Mouse (Mus musculus) midbrain, embryonic 10.5 days (tissue): ENCODE measurements at regions not wholly inside any gene's neighbourhood (a gene's known extent, or its start where the extent isn't known, plus 50 kb on each side); places are given as distances from the start of the nearest gene placed in this dataset.

ENCODE experiments used
- DNase-seq: peaks from one replicate; pipeline ENCODE4 v3.0.0-alpha.2; 2017; ENCODE audit warnings: low spot score
- H3K27ac ChIP-seq: fragments of 300-500 bp; sonication (generic); replicated peaks from 2 replicates; pipeline ENCODE4 v1.5.1; 2016; ENCODE audit warnings: mild to moderate bottlenecking
- H3K27me3 ChIP-seq: fragments of 300-500 bp; sonication (generic); 2 replicates; pipeline ENCODE4 v1.6.1; 2016; ENCODE audit warnings: low read depth, mild to moderate bottlenecking; ENCODE audit not compliant: poor library complexity, severe bottlenecking
- H3K36me3 ChIP-seq: fragments of 300-500 bp; sonication (generic); 2 replicates; pipeline ENCODE4 v1.6.1; 2016; ENCODE audit warnings: mild to moderate bottlenecking, moderate library complexity
- H3K4me1 ChIP-seq: fragments of 300-500 bp; sonication (generic); 2 replicates; pipeline ENCODE4 v1.6.1; 2016
- H3K4me3 ChIP-seq: fragments of 300-500 bp; sonication (generic); 2 replicates; pipeline ENCODE4 v1.5.1; 2016; ENCODE audit warnings: mild to moderate bottlenecking, moderate library complexity
- H3K9me3 ChIP-seq: fragments of 300-500 bp; sonication (generic); replicated peaks from 2 replicates; pipeline ENCODE4 v1.6.1; 2016; ENCODE audit warnings: mild to moderate bottlenecking
- WGBS: fragments of 180-500 bp; shearing (Covaris S2); methylation state at CpG from one replicate; pipeline ENCODE4 v1.1.7; 2016; 5-methylcytosine and 5-hydroxymethylcytosine counted together

GRCm38 (mm10) chr7:98768460-98768859 is 65.6 kb downstream of the Thap12 start:
- Histone ChIP-seq H3K4me3 (no peak overlapping the region), H3K27ac (no peak overlapping the region), H3K9me3 (no peaks in the 10 kb centered on the region), H3K27me3 (peaks cover 16% of the 10 kb centered on the region), H3K36me3 (no peaks in the 10 kb centered on the region), H3K4me1 (peaks cover 34% of the 10 kb centered on the region)
- no peak for DNase-seq
- WGBS, result 87% methylated on average over 2 of the region's 2 CpGs

- WGBS, result 90% methylated on average over 1 of the region's 1 CpGs
Observed at GRCm38 (mm10) chr7:98769111-98769734, 65.7 kb upstream of the Wnt11 start.

GRCm38 (mm10) chr7:98770257-98770890 is 64.5 kb upstream of the Wnt11 start:
- no peak overlapping the region for H3K4me3 ChIP-seq
- no peaks in the 10 kb centered on the region for H3K36me3 ChIP-seq
- peak overlapping the region; percentile 67 for H3K27ac ChIP-seq
- peak; percentile 22 for DNase-seq
- peaks cover 28% of the 10 kb centered on the region for H3K4me1 ChIP-seq
- WGBS, result 7% methylated on average over 8 of the region's 8 CpGs
- peaks cover 16% of the 10 kb centered on the region for H3K27me3 ChIP-seq
- no peaks in the 10 kb centered on the region for H3K9me3 ChIP-seq

More at GRCm38 (mm10) chr7:98769111-98769734, 65.7 kb upstream of the Wnt11 start:
- H3K4me3 ChIP-seq, result no peak overlapping the region
- H3K9me3 ChIP-seq, result no peaks in the 10 kb centered on the region
- peaks cover 16% of the 10 kb centered on the region for H3K27me3 ChIP-seq
- DNase-seq, result no peak
- H3K36me3 ChIP-seq, result no peaks in the 10 kb centered on the region
- H3K4me1 ChIP-seq, result peaks cover 32% of the 10 kb centered on the region
- H3K27ac ChIP-seq, result peak overlapping the region; percentile 23; the same call in 1 of the 2 replicates

- no peaks in the 10 kb centered on the region for H3K36me3 ChIP-seq
- DNase-seq, result no peak
- H3K27ac ChIP-seq, result peak overlapping the region; percentile 67
- H3K4me3 ChIP-seq, result no peak overlapping the region
- peaks cover 16% of the 10 kb centered on the region for H3K27me3 ChIP-seq
- peaks cover 28% of the 10 kb centered on the region for H3K4me1 ChIP-seq
- WGBS, result 52% methylated on average over 7 of the region's 7 CpGs
- H3K9me3 ChIP-seq, result no peaks in the 10 kb centered on the region
Observed at GRCm38 (mm10) chr7:98771134-98771775, 63.7 kb upstream of the Wnt11 start.

GRCm38 (mm10) chr7:98774597-98774996 is 60.3 kb upstream of the Wnt11 start:
- H3K9me3 ChIP-seq, result no peaks in the 10 kb centered on the region
- H3K4me1 ChIP-seq, result peaks cover 30% of the 10 kb centered on the region
- WGBS, result 47% methylated on average over 4 of the region's 4 CpGs
- H3K4me3 ChIP-seq, result no peak overlapping the region
- no peaks in the 10 kb centered on the region for H3K36me3 ChIP-seq
- no peak for DNase-seq
- peaks cover 19% of the 10 kb centered on the region for H3K27me3 ChIP-seq
- H3K27ac ChIP-seq, result no peak overlapping the region

GRCm38 (mm10) chr7:98775031-98775430 is 59.9 kb upstream of the Wnt11 start:
- no peak for DNase-seq
- H3K27me3 ChIP-seq, result peaks cover 19% of the 10 kb centered on the region
- no peak overlapping the region for H3K4me3 ChIP-seq
- H3K4me1 ChIP-seq, result peaks cover 26% of the 10 kb centered on the region
- 86% methylated on average over 8 of the region's 8 CpGs for WGBS
- H3K9me3 ChIP-seq, result no peaks in the 10 kb centered on the region
- no peak overlapping the region for H3K27ac ChIP-seq
- H3K36me3 ChIP-seq, result no peaks in the 10 kb centered on the region

- Histone ChIP-seq H3K9me3 (no peaks in the 10 kb centered on the region), H3K27ac (no peak overlapping the region), H3K4me1 (peaks cover 15% of the 10 kb centered on the region), H3K27me3 (peaks cover 8% of the 10 kb centered on the region; the same call in 1 of the 2 replicates), H3K36me3 (no peaks in the 10 kb centered on the region), H3K4me3 (no peak overlapping the region)
- WGBS, result 53% methylated on average over 3 of the region's 3 CpGs
- DNase-seq, result no peak
Observed at GRCm38 (mm10) chr7:98777304-98777849, 57.5 kb upstream of the Wnt11 start.

GRCm38 (mm10) chr7:98778929-98779328 is 56.0 kb upstream of the Wnt11 start:
- no peak overlapping the region for H3K4me3 ChIP-seq
- DNase-seq, result peak; percentile 73
- H3K9me3 ChIP-seq, result no peaks in the 10 kb centered on the region
- peaks cover 2% of the 10 kb centered on the region; the same call in 1 of the 2 replicates for H3K27me3 ChIP-seq
- H3K4me1 ChIP-seq, result peaks cover 24% of the 10 kb centered on the region
- H3K27ac ChIP-seq, result peak overlapping the region; percentile 9; the same call in 1 of the 2 replicates
- 13% methylated on average over 5 of the region's 5 CpGs for WGBS
- no peaks in the 10 kb centered on the region for H3K36me3 ChIP-seq

- no peak for DNase-seq
- H3K36me3 ChIP-seq, result no peaks in the 10 kb centered on the region
- H3K9me3 ChIP-seq, result no peaks in the 10 kb centered on the region
- H3K27me3 ChIP-seq, result peaks cover 4% of the 10 kb centered on the region; the same call in 1 of the 2 replicates
- WGBS, result 39% methylated on average over 5 of the region's 5 CpGs
- peaks cover 29% of the 10 kb centered on the region for H3K4me1 ChIP-seq
- peak overlapping the region; percentile 49; the same call in 1 of the 2 replicates for H3K27ac ChIP-seq
- no peak overlapping the region for H3K4me3 ChIP-seq
Observed at GRCm38 (mm10) chr7:98783521-98783920, 51.4 kb upstream of the Wnt11 start.

GRCm38 (mm10) chr7:98783954-98784353 is 51.0 kb upstream of the Wnt11 start:
- 26% methylated on average over 7 of the region's 7 CpGs for WGBS
- DNase-seq, result peak; percentile 21

GRCm38 (mm10) chr7:98784369-98784931 is 50.5 kb upstream of the Wnt11 start:
- H3K27ac ChIP-seq, result peak overlapping the region; percentile 20
- WGBS, result 59% methylated on average over 15 of the region's 15 CpGs
- H3K4me3 ChIP-seq, result no peak overlapping the region
- H3K9me3 ChIP-seq, result no peaks in the 10 kb centered on the region
- H3K27me3 ChIP-seq, result peaks cover 4% of the 10 kb centered on the region; the same call in 1 of the 2 replicates
- DNase-seq, result no peak
- H3K4me1 ChIP-seq, result peaks cover 24% of the 10 kb centered on the region
- no peaks in the 10 kb centered on the region for H3K36me3 ChIP-seq

More at GRCm38 (mm10) chr7:98783954-98784353, 51.0 kb upstream of the Wnt11 start:
- H3K36me3 ChIP-seq, result no peaks in the 10 kb centered on the region
- no peaks in the 10 kb centered on the region for H3K9me3 ChIP-seq
- no peak overlapping the region for H3K4me3 ChIP-seq
- H3K4me1 ChIP-seq, result peaks cover 25% of the 10 kb centered on the region
- peak overlapping the region; percentile 20 for H3K27ac ChIP-seq
- H3K27me3 ChIP-seq, result peaks cover 4% of the 10 kb centered on the region; the same call in 1 of the 2 replicates
